Mouse (Mus musculus): Measurements from ENCODE around the gene Adam1a. TPM values are rescaled to one million over a fixed set of nuclear protein-coding genes. Genes with fewer than 3 reads are reported as not detected.

Gene Adam1a
- total and polyA plus RNA-seq, 3 experiments = 1.0 to 1.9 TPM; not detected in 1

- Histone ChIP-seq H3K79me2 (ENCODE audit: control insufficient read depth, insufficient read depth, low read length, poor library complexity) (no peaks in the 10 kb centered on the region), H3K9ac (ENCODE audit: control insufficient read depth, low read depth, low read length, poor library complexity, severe bottlenecking) (no peak overlapping the region), H3K36me3 (ENCODE audit: control insufficient read depth in 1 of 2, insufficient read depth in 2 of 2, low read length in 2 of 2) (no peaks in the 10 kb centered on the region), H3K27me3 (ENCODE audit: control insufficient read depth in 1 of 2, insufficient read depth in 2 of 2, low read length in 2 of 2) (no peaks in the 10 kb centered on the region), H3K4me3 (ENCODE audit: control insufficient read depth in 1 of 2, insufficient read depth in 1 of 2, low read depth in 2 of 2, low read length in 2 of 2) (no peak overlapping the region), H3K4me1 (ENCODE audit: control insufficient read depth in 1 of 2, insufficient read depth in 2 of 2, low read length in 2 of 2) (no peaks in the 10 kb centered on the region), H3K27ac (ENCODE audit: control insufficient read depth, low read depth, low read length) (no peak overlapping the region), H3K9me3 (replicated peaks; ENCODE audit: insufficient read depth, low read length) (no peaks in the 10 kb centered on the region)
- DNase-seq (ENCODE audit: low read depth, low spot score) = no peak
- TF ChIP-seq MEF2A (IDR thresholded peaks at IDR 0.05; ENCODE audit: extremely low read depth, insufficient replicate concordance, low read depth, low read length, poor library complexity, severe bottlenecking) (no peak), TCF12 (IDR thresholded peaks at IDR 0.05; ENCODE audit: low read depth, low read length) (no peak), MYB (IDR thresholded peaks at IDR 0.05; ENCODE audit: low read depth, low read length) (no peak), UBTF (IDR thresholded peaks at IDR 0.05; ENCODE audit: borderline replicate concordance, insufficient read depth, low read depth, low read length) (no peak), TAL1 (IDR thresholded peaks at IDR 0.05; ENCODE audit: low read length) (no peak), CTCF (IDR thresholded peaks at IDR 0.05 in 2 of 3, conservative IDR thresholded peaks at IDR 0.05 in 1 of 3; ENCODE audit: control insufficient read depth in 1 of 3, insufficient read depth in 1 of 3, low read depth in 2 of 3, low read length in 3 of 3, poor library complexity in 1 of 3, severe bottlenecking in 1 of 3) (no peak), KAT2A (conservative IDR thresholded peaks at IDR 0.05; ENCODE audit: low read depth, low read length) (no peak), JUND (IDR thresholded peaks at IDR 0.05; ENCODE audit: low read depth, low read length) (no peak)
Measured at GRCm38 (mm10) chr5:121506846-121507245, 38.4 kb downstream of the Adam1a start.

GRCm38 (mm10) chr5:121503231-121503630 is 42.1 kb downstream of the Adam1a start, which contains the start of gene Adam1b:
Gene Adam1b, minus strand, starts transcription at chr5:121503435.
- Histone ChIP-seq H3K4me1 (ENCODE audit: control insufficient read depth in 1 of 2, insufficient read depth in 2 of 2, low read length in 2 of 2) (peaks cover 0 to 15% of the 10 kb centered on the region in 2 experiments; a peak in 2 of 4 replicates), H3K36me3 (ENCODE audit: control insufficient read depth in 1 of 2, insufficient read depth in 2 of 2, low read length in 2 of 2) (no peaks in the 10 kb centered on the region), H3K79me2 (ENCODE audit: control insufficient read depth, insufficient read depth, low read length, poor library complexity) (no peaks in the 10 kb centered on the region), H3K27me3 (ENCODE audit: control insufficient read depth in 1 of 2, insufficient read depth in 2 of 2, low read length in 2 of 2) (no peaks in the 10 kb centered on the region), H3K9me3 (replicated peaks; ENCODE audit: insufficient read depth, low read length) (no peaks in the 10 kb centered on the region), H3K9ac (ENCODE audit: control insufficient read depth, low read depth, low read length, poor library complexity, severe bottlenecking) (no peak within 1 kb of the TSS), H3K27ac (ENCODE audit: control insufficient read depth, low read depth, low read length) (no peak within 1 kb of the TSS), H3K4me3 (ENCODE audit: control insufficient read depth in 1 of 2, insufficient read depth in 1 of 2, low read depth in 2 of 2, low read length in 2 of 2) (no peak within 1 kb of the TSS)
- TF ChIP-seq E2F4 (IDR thresholded peaks at IDR 0.05; ENCODE audit: borderline replicate concordance, low read depth, low read length) (no peak), NELFE (IDR thresholded peaks at IDR 0.05; ENCODE audit: low read depth, low read length) (no peak), ZC3H11A (IDR thresholded peaks at IDR 0.05; ENCODE audit: low read depth, low read length) (no peak), MEF2A (IDR thresholded peaks at IDR 0.05; ENCODE audit: extremely low read depth, insufficient replicate concordance, low read depth, low read length, poor library complexity, severe bottlenecking) (no peak), TCF12 (IDR thresholded peaks at IDR 0.05; ENCODE audit: low read depth, low read length) (no peak), ZNF384 (IDR thresholded peaks at IDR 0.05; ENCODE audit: low read depth, low read length) (no peak), GABPA (IDR thresholded peaks at IDR 0.05; ENCODE audit: low read depth, low read length) (no peak), ETS1 (IDR thresholded peaks at IDR 0.05; ENCODE audit: low read depth, low read length) (no peak), CHD2 (IDR thresholded peaks at IDR 0.05; ENCODE audit: low read length) (no peak)
- DNase-seq (ENCODE audit: low read depth, low spot score) = no peak

Measured in MEL (cell line).